Mouse (Mus musculus) stomach, embryonic 15.5 days (tissue): ENCODE data around the gene Hoxb5. TPM values are rescaled to one million over a fixed set of nuclear protein-coding genes. Genes with fewer than 3 reads are reported as not detected.

Experiments used
- microRNA counts: library from miRNA; unstranded; fragments of <30 nt; microRNA quantifications from one replicate; lab custom pipeline; 2016
- microRNA-seq: library from miRNA; unstranded; fragments of <30 nt; microRNA quantifications from one replicate; pipeline ENCODE4, GENCODE M21; 2016
- polyA plus RNA-seq: library from polyadenylated mRNA; unstranded; fragments of >200 nt; fragmentation: Nextera tagmentation; extraction: Ambion mirVana; gene quantifications from 2 replicates; pipeline ENCODE4 v1.2.1, GENCODE M21; 2015

The Hoxb5 gene
- polyA plus RNA-seq, 1 experiment from 2014 or later, result 17.6 TPM

MicroRNAs within 50 kb of the gene (microRNA counts, 519-probe panel; counts per million panel counts)
- microRNA mmu-miR-10a (lab: Ali Mortazavi, UCI) (3,512 counts per million, percentile 88 among the panel's probes with 10 or more counts), microRNA mmu-miR-196a (lab: Ali Mortazavi, UCI) (1,925 counts per million, percentile 19 among the panel's probes with 10 or more counts)

Small RNAs within 50 kb of the gene (microRNA-seq; reads per million reads assigned to microRNA genes)
- gene Mir10a (43,824 reads per million, percentile 99 among the genes with 10 or more reads in this experiment), gene Mir196a-1 (not detected)

Other genes starting within 250 kb of the Hoxb5 start
- gene Ube2z, start 237.9 kb upstream of the Hoxb5 start, polyA plus RNA-seq, result 38.2 and 39.7 TPM in 2 replicates
- 718 and 882 TPM in 2 replicates for gene Atp5g1, start 227.7 kb upstream of the Hoxb5 start, polyA plus RNA-seq
- gene Calcoco2, start 191.4 kb upstream of the Hoxb5 start, polyA plus RNA-seq, result 0.13 and 0.18 TPM in 2 replicates
- gene Ttll6, start 169.6 kb upstream of the Hoxb5 start, polyA plus RNA-seq, result 0.31 and 0.36 TPM in 2 replicates
- gene Hoxb13, start 109.0 kb upstream of the Hoxb5 start, polyA plus RNA-seq, result 0.05 TPM in 1 of 2 replicates, not detected in the other
- 0.13 and 0.35 TPM in 2 replicates for gene Hoxb9, start 31.9 kb upstream of the Hoxb5 start, polyA plus RNA-seq
- 1.1 and 1.9 TPM in 2 replicates for gene Hoxb8, start 21.4 kb upstream of the Hoxb5 start, polyA plus RNA-seq
- 7.0 and 9.1 TPM in 2 replicates for gene Hoxb7, start 16.7 kb upstream of the Hoxb5 start, polyA plus RNA-seq
- 7.5 and 10.7 TPM in 2 replicates for gene Hoxb6, start 10.9 kb upstream of the Hoxb5 start, polyA plus RNA-seq
- 3.4 and 3.6 TPM in 2 replicates for gene Hoxb4, start 14.9 kb downstream of the Hoxb5 start, polyA plus RNA-seq
- 2.5 and 2.7 TPM in 2 replicates for gene Hoxb3, start 20.0 kb downstream of the Hoxb5 start, polyA plus RNA-seq
- 20.3 and 21.0 TPM in 2 replicates for gene Hoxb2, start 47.2 kb downstream of the Hoxb5 start, polyA plus RNA-seq
- 0.10 TPM in 1 of 2 replicates, not detected in the other for gene Hoxb1, start 62.4 kb downstream of the Hoxb5 start, polyA plus RNA-seq
- gene Skap1, start 161.3 kb downstream of the Hoxb5 start, polyA plus RNA-seq, result 1.1 TPM in 2 replicates